Mouse (Mus musculus): Measurements from ENCODE around the gene Fbxl19. TPM values are rescaled to one million over a fixed set of nuclear protein-coding genes. Genes with fewer than 3 reads are reported as not detected.
A peak's percentile ranks its signal among the peaks of the same experiment; 100 is the strongest.

Fbxl19 gene
- polyA plus RNA-seq, 1 experiment from 2014 or later, result 1.7 TPM

- DNase-seq (ENCODE audit: low spot score), result peak; percentile 69
These were observed 56.2 kb downstream of the Fbxl19 start, which contains the start of gene Hsd3b7 for GRCm38 (mm10) chr7:127800435-127801009. Gene Hsd3b7, plus strand, starts transcription at chr7:127800604.

DNA sequence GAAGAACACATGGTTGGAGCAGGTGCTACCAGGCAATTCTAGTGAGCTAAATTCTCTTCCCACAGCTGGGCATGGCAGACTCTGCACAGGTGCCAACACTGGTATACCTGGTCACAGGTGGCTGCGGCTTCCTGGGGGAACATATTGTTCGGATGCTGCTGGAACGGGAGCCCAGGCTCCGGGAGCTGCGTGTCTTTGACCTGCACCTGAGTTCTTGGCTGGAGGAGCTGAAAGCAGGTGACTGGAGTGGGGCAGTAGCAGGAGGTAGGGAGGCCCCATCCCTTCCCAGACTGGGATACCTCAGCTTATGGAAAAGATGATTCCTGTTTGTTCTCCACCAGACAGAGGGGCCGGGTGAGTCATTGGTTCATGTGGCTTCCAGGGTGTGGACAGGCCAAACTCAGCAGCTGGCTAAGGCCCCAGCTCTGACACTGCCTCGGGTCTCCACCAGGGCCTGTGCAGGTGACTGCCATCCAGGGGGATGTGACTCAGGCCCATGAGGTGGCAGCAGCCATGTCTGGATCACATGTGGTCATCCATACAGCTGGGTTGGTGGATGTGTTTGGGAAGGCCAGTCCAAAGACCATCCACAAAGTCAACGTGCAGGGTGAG, 56.8 kb downstream of the Fbxl19 start:
- no peak for DNase-seq (ENCODE audit: low spot score)

DNA sequence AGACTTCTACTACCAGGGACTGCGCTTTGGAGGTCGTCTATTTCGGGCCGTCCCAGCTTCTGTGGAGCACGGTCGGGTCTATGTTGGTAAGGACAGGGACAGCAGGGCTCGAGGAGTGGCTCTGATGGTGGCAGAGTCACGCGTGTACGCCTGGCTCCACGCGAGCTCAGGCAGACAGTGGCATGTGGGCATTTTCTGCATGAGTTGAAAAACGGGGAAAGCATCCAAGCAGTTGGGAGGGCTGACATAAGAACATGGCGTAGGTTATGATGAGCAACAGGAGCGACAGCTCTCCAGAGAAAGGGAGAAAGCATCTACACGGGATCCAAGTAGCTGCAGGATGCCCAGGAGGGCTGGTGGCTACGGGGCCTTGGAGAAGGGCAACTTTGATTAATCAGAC, 58.0 kb downstream of the Fbxl19 start:
- no peak for DNase-seq (ENCODE audit: low spot score)

DNA sequence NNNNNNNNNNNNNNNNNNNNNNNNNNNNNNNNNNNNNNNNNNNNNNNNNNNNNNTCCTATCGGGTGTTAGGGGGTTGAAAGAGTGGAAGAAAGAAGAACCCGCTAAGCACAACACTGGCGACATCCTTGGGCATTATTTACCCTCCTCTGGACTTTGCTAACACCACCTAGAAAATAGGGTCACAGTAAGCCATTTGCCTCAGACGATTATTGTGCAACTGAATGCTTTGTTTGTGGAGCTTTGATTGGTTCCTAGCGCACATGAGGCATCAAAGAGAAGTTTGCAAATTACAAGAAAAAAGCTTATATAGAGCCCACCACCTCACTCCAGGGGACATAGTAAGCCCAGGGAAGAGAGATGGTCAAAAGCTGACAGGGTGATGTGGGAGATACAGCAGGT, 64.5 kb downstream of the Fbxl19 start:
- DNase-seq (ENCODE audit: low spot score), result no peak

DNA sequence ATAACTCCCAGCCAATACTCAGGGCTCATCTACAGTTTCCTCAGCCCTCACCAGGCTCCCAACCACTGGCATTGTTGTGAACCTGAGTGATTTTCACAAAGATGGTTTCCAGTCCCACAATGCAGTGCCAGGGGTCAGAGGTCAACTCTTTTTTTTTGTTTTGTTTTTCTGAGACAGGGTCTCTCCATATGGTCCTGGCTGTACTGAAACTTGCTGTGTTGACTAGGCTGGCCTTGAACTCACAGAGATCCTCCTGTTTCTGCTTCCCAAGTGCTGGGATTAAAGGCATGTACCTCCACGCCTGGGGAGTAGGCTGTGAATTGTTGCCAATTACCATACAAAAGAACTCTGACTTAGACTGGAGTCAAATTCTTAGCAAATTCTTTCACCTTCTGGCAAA, 65.5 kb downstream of the Fbxl19 start:
- no peak for DNase-seq (ENCODE audit: low spot score)

- DNase-seq (ENCODE audit: low spot score), result no peak
These were observed 66.3 kb downstream of the Fbxl19 start for GRCm38 (mm10) chr7:127810650-127811049.

DNA sequence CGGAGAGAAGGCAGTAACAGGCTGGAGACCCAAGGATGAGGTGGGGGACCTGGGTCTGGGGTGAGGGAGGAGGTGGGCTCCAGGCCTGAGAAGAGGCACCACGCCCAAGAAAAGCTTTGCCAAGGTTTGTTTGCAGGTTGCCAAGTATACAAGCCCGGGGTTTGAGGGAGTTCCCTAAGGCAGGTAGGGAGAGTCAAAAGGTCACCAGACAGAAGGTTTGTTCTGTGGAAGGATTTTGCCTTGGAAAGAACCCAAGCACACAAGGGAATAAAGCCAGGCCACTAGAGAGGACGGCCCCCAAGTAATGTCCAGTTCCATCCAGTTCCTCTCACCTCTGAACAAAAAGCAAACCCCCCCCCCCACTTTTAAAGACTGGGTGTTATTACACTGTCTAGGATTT, 66.9 kb downstream of the Fbxl19 start:
- DNase-seq (ENCODE audit: low spot score), result no peak

GRCm38 (mm10) chr7:127812292-127812691, 67.9 kb downstream of the Fbxl19 start:
- no peak for DNase-seq (ENCODE audit: low spot score)

DNA sequence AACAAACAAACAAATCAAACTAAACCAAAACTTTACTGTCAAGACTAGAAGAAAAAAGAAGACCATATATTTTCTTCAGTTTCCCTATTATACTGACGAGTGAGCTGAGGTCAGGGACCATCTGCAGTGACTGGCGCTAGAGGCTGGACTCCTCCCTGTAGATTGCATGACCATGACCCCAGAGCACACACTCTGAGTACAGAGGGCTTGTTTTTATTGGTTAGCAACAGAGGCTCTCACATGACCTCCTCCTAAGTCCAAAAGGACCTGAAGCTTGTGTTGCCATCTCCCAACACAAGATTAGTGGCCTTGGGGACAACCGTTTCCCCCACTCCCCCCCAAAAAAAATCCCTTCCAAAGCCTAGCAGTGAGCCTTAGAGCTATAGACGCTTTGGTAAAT, 69.5 kb downstream of the Fbxl19 start:
- DNase-seq (ENCODE audit: low spot score), result no peak

GRCm38 (mm10) chr7:127814241-127814921, 70.0 kb downstream of the Fbxl19 start:
- DNase-seq (ENCODE audit: low spot score), result no peak

DNA sequence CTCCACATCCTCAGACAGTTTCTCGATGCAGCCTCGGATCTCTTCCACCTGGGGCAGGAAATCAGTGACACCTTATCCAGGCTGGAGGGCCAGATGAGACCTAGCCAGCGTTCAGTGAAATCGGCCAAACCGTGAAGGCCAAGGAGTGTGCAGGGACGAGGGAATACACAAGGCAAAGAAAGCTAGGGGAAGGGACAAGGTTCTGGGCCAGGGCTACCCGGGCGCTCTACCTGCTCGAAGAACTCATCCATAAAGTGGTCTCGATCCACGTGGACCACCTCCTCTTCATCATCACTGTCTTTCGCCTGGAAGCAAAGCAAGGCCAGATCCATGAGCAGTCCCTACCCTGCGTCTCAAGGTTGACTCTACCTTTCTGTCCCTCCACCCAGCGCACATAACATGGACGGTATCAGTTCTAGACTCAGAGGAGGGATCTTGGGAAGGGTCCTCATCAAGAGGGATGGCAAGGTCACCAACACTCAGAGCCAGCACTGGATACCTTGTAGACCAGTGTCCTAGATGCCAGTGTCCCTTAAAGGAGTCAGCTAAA, 70.8 kb downstream of the Fbxl19 start:
- no peak for DNase-seq (ENCODE audit: low spot score)

DNA sequence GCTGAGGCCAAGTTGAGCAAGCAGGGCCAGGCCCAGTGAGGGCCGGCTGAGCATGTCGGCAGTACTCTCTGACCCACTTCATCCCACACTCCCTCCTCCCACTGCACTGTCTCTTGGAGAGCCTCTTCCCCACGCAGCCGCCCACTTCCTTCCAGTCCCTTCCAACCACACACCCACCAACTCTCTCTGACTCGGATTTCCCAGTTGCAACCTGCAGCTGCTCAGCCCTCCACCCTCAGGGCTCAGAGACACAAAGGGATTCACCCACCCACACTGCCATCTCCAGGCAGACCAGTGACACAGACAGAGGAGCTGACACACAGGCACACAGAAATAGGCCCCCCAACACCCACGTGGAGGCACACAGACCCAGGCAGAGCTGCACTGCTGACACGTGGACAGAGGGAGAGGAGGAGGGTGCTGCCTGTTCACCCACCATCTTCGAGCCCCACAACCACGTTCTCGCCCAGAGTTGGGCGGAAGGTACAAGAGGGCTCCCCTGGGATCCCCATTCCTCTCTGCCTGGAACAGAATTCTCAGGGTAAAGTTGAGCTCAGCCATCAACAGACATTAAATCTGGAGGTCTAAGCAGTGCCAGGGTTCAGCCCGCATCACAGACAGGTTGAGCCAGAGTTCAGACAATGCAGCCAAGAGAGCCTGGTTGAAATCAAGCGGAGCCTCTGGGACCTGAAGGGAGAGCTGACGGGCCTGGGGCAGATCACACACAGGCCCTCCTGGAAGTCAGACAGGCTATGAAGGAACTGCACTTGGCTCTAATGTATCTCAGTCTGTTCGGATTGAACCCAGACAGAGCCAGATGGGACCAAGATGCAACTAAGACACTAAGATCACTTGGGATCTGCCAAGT, 71.8 kb downstream of the Fbxl19 start:
- peak; percentile 76 for DNase-seq (ENCODE audit: low spot score)

GRCm38 (mm10) chr7:127817053-127817452, 72.7 kb downstream of the Fbxl19 start:
- DNase-seq (ENCODE audit: low spot score), result no peak

- DNase-seq (ENCODE audit: low spot score), result no peak
These were observed 73.4 kb downstream of the Fbxl19 start for GRCm38 (mm10) chr7:127817776-127818175.

MicroRNA genes within 50 kb of the gene (microRNA counts, 519-probe panel; counts per million panel counts)
- 473 counts per million, percentile 71 among the panel's probes with 10 or more counts for microRNA mmu-miR-762

Small RNA genes within 50 kb of the gene (microRNA-seq; reads per million reads assigned to microRNA genes)
- gene Mir762 (ENCODE audit: borderline number of aligned reads), result not detected

Other genes with a start within 250 kb of the Fbxl19 start
- 22.2 and 29.8 TPM in 2 replicates for gene Srcap, start 232.6 kb upstream of the Fbxl19 start, polyA plus RNA-seq (2015; fragmentation: Nextera tagmentation; extraction: Ambion mirVana)
- 10.9 and 15.9 TPM in 2 replicates for gene Gm42715, start 225.0 kb upstream of the Fbxl19 start, polyA plus RNA-seq (2015; fragmentation: Nextera tagmentation; extraction: Ambion mirVana)
- gene Tmem265, start 183.2 kb upstream of the Fbxl19 start, polyA plus RNA-seq (2015; fragmentation: Nextera tagmentation; extraction: Ambion mirVana), result 10.8 and 16.1 TPM in 2 replicates
- gene Phkg2, start 171.2 kb upstream of the Fbxl19 start, polyA plus RNA-seq (2015; fragmentation: Nextera tagmentation; extraction: Ambion mirVana), result 55.2 and 62.1 TPM in 2 replicates
- 2.8 and 3.5 TPM in 2 replicates for gene Ccdc189, start 155.9 kb upstream of the Fbxl19 start, polyA plus RNA-seq (2015; fragmentation: Nextera tagmentation; extraction: Ambion mirVana)
- 42.5 and 44.3 TPM in 2 replicates for gene Rnf40, start 155.8 kb upstream of the Fbxl19 start, polyA plus RNA-seq (2015; fragmentation: Nextera tagmentation; extraction: Ambion mirVana)
- 6.6 and 7.0 TPM in 2 replicates for gene Zfp629, start 128.7 kb upstream of the Fbxl19 start, polyA plus RNA-seq (2015; fragmentation: Nextera tagmentation; extraction: Ambion mirVana)
- gene Bcl7c, start 35.6 kb upstream of the Fbxl19 start, polyA plus RNA-seq (2015; fragmentation: Nextera tagmentation; extraction: Ambion mirVana), result 98.1 and 112 TPM in 2 replicates
- gene Ctf1, start 31.8 kb upstream of the Fbxl19 start, polyA plus RNA-seq (2015; fragmentation: Nextera tagmentation; extraction: Ambion mirVana), result 13.1 and 13.5 TPM in 2 replicates
- gene Ctf2, start 12.4 kb upstream of the Fbxl19 start, polyA plus RNA-seq (2015; fragmentation: Nextera tagmentation; extraction: Ambion mirVana), result 0.06 TPM in 1 of 2 replicates, not detected in the other
- gene Orai3, start 25.3 kb downstream of the Fbxl19 start, polyA plus RNA-seq (2015; fragmentation: Nextera tagmentation; extraction: Ambion mirVana), result 16.1 TPM in 2 replicates
- 18.2 and 21.1 TPM in 2 replicates for gene Setd1a, start 32.1 kb downstream of the Fbxl19 start, polyA plus RNA-seq (2015; fragmentation: Nextera tagmentation; extraction: Ambion mirVana)
- not detected in 2 replicates for gene Gm49388, start 41.1 kb downstream of the Fbxl19 start, polyA plus RNA-seq (2015; fragmentation: Nextera tagmentation; extraction: Ambion mirVana)
- gene Hsd3b7, start 56.1 kb downstream of the Fbxl19 start, polyA plus RNA-seq (2015; fragmentation: Nextera tagmentation; extraction: Ambion mirVana), result 8.7 and 10.4 TPM in 2 replicates
- 48.9 and 50.5 TPM in 2 replicates for gene Stx4a, start 79.8 kb downstream of the Fbxl19 start, polyA plus RNA-seq (2015; fragmentation: Nextera tagmentation; extraction: Ambion mirVana)
- gene Stx1b, start 80.0 kb downstream of the Fbxl19 start, polyA plus RNA-seq (2015; fragmentation: Nextera tagmentation; extraction: Ambion mirVana), result 0.19 and 0.49 TPM in 2 replicates
- gene Zfp646, start 131.7 kb downstream of the Fbxl19 start, polyA plus RNA-seq (2015; fragmentation: Nextera tagmentation; extraction: Ambion mirVana), result 12.9 and 13.8 TPM in 2 replicates
- 22.0 and 26.2 TPM in 2 replicates for gene Zfp668, start 132.3 kb downstream of the Fbxl19 start, polyA plus RNA-seq (2015; fragmentation: Nextera tagmentation; extraction: Ambion mirVana)
- gene Prss53, start 146.4 kb downstream of the Fbxl19 start, polyA plus RNA-seq (2015; fragmentation: Nextera tagmentation; extraction: Ambion mirVana), result 0.39 and 0.57 TPM in 2 replicates
- gene Gm21974, start 150.9 kb downstream of the Fbxl19 start, polyA plus RNA-seq (2015; fragmentation: Nextera tagmentation; extraction: Ambion mirVana), result not detected in 2 replicates
- 47.0 and 54.5 TPM in 2 replicates for gene Vkorc1, start 151.1 kb downstream of the Fbxl19 start, polyA plus RNA-seq (2015; fragmentation: Nextera tagmentation; extraction: Ambion mirVana)
- gene Bckdk, start 159.5 kb downstream of the Fbxl19 start, polyA plus RNA-seq (2015; fragmentation: Nextera tagmentation; extraction: Ambion mirVana), result 80.5 and 87.0 TPM in 2 replicates
- gene Kat8, start 168.0 kb downstream of the Fbxl19 start, polyA plus RNA-seq (2015; fragmentation: Nextera tagmentation; extraction: Ambion mirVana), result 40.7 and 43.0 TPM in 2 replicates
- 2.9 and 3.3 TPM in 2 replicates for gene Prss8, start 185.6 kb downstream of the Fbxl19 start, polyA plus RNA-seq (2015; fragmentation: Nextera tagmentation; extraction: Ambion mirVana)
- 7.8 and 11.1 TPM in 2 replicates for gene Prss36, start 202.2 kb downstream of the Fbxl19 start, polyA plus RNA-seq (2015; fragmentation: Nextera tagmentation; extraction: Ambion mirVana)
- 178 and 286 TPM in 2 replicates for gene Fus, start 222.9 kb downstream of the Fbxl19 start, polyA plus RNA-seq (2015; fragmentation: Nextera tagmentation; extraction: Ambion mirVana)
- 372 and 387 TPM in 2 replicates for gene Pycard, start 249.3 kb downstream of the Fbxl19 start, polyA plus RNA-seq (2015; fragmentation: Nextera tagmentation; extraction: Ambion mirVana)